Comparison of ENCODE assay signal across 8 mouse cellular contexts in genomic region chr12:53033404-53033913, GRCm38 (mm10).
A peak's percentile ranks its signal among the peaks of the same experiment; 100 is the strongest.
DNase-seq lines count a peak whose midpoint lies in the region; ATAC-seq lines count a peak whose summit lies in the region.

No protein-coding gene starts in this region.

- no peaks in the 10 kb centered on the region for H3K27me3 ChIP-seq in hindbrain, embryonic 13.5 days
- no peaks in the 10 kb centered on the region for H3K27me3 ChIP-seq in midbrain, embryonic 10.5 days (ENCODE audit: low read depth, poor library complexity, severe bottlenecking)
- no peaks in the 10 kb centered on the region for H3K27me3 ChIP-seq in stomach, embryonic 15.5 days (replicated peaks)

- peak; percentile 81; the same call in 1 of the 2 replicates for ATAC-seq in hindbrain, embryonic 13.5 days (ENCODE audit: low FRiP score)
- ATAC-seq in stomach, embryonic 15.5 days (ENCODE audit: insufficient read depth, low FRiP score, low read depth), result no peak

- peaks cover 18% of the 10 kb centered on the region for H3K4me1 ChIP-seq in hindbrain, embryonic 13.5 days (replicated peaks)
- peaks cover 45% of the 10 kb centered on the region for H3K4me1 ChIP-seq in midbrain, embryonic 10.5 days
- no peaks in the 10 kb centered on the region for H3K4me1 ChIP-seq in stomach, embryonic 15.5 days

- H3K4me3 ChIP-seq in hindbrain, embryonic 13.5 days, result no peak overlapping the region
- H3K4me3 ChIP-seq in midbrain, embryonic 10.5 days, result peak overlapping the region; percentile 16; the same call in 1 of the 2 replicates
- peak overlapping the region; percentile 16; the same call in 1 of the 2 replicates for H3K4me3 ChIP-seq in stomach, embryonic 15.5 days (replicated peaks)

- no peak overlapping the region for H3K9ac ChIP-seq in hindbrain, embryonic 13.5 days
- no peak overlapping the region for H3K9ac ChIP-seq in stomach, embryonic 15.5 days

- no peaks in the 10 kb centered on the region for H3K9me3 ChIP-seq in hindbrain, embryonic 13.5 days
- H3K9me3 ChIP-seq in midbrain, embryonic 10.5 days (replicated peaks), result no peaks in the 10 kb centered on the region
- no peaks in the 10 kb centered on the region for H3K9me3 ChIP-seq in stomach, embryonic 15.5 days

- H3K4me2 ChIP-seq in hindbrain, embryonic 13.5 days, result peak overlapping the region; percentile 33
- peak overlapping the region; percentile 44 for H3K4me2 ChIP-seq in stomach, embryonic 15.5 days

- 7% methylated on average over 14 of the region's 14 CpGs for WGBS in hindbrain, embryonic 13.5 days
- WGBS in midbrain, embryonic 10.5 days, result 26% methylated on average over 14 of the region's 14 CpGs
- WGBS in stomach, embryonic 15.5 days, result 15% methylated on average over 14 of the region's 14 CpGs

- no peaks in the 10 kb centered on the region for H3K36me3 ChIP-seq in hindbrain, embryonic 13.5 days
- no peaks in the 10 kb centered on the region for H3K36me3 ChIP-seq in midbrain, embryonic 10.5 days
- no peaks in the 10 kb centered on the region for H3K36me3 ChIP-seq in stomach, embryonic 15.5 days

- DNase-seq in R1 (ENCODE audit: low read depth, low spot score) (peak; percentile 13), liver (no peak)
- peak; percentile 10 to 17 for DNase-seq in cerebellum, postnatal 25 days
- DNase-seq in frontal cortex, postnatal 25 days (ENCODE audit: low spot score in 2 of 2), result peak; percentile 47 to 69
- DNase-seq in layer of hippocampus, adult 9-11 months, result peak; percentile 92
- peak; percentile 77 for DNase-seq in midbrain, embryonic 10.5 days (ENCODE audit: low spot score)

- peak overlapping the region; percentile 85 for H3K27ac ChIP-seq in hindbrain, embryonic 13.5 days
- peak overlapping the region; percentile 92 for H3K27ac ChIP-seq in midbrain, embryonic 10.5 days (replicated peaks)
- peak overlapping the region; percentile 4; the same call in 1 of the 2 replicates for H3K27ac ChIP-seq in stomach, embryonic 15.5 days

Comparison
In these comparisons a context has a peak if more than half of its experiments do, and no peak if none do; other contexts are left out.
1. H3K27ac ChIP-seq: peak in every context shown above with its lines; median percentile 92 in midbrain, embryonic 10.5 days; 85 in hindbrain, embryonic 13.5 days; 4 in stomach, embryonic 15.5 days.